Mouse (Mus musculus): ENCODE measurements around the gene Tor1aip1.

Gene Tor1aip1

GRCm38 (mm10) chr1:156035930-156036737, at the start of gene Tor1aip1:
TSS of gene Tor1aip1 (minus strand) at chr1:156036480.
- peak; percentile 99 for DNase-seq (ENCODE audit: low spot score)

- peak; percentile 31 for DNase-seq (ENCODE audit: low spot score)
These were observed 49.5 kb upstream of the Tor1aip1 start for GRCm38 (mm10) chr1:156085770-156086169.

GRCm38 (mm10) chr1:156084603-156085002, 48.3 kb upstream of the Tor1aip1 start:
- no peak for DNase-seq (ENCODE audit: low spot score)

DNA sequence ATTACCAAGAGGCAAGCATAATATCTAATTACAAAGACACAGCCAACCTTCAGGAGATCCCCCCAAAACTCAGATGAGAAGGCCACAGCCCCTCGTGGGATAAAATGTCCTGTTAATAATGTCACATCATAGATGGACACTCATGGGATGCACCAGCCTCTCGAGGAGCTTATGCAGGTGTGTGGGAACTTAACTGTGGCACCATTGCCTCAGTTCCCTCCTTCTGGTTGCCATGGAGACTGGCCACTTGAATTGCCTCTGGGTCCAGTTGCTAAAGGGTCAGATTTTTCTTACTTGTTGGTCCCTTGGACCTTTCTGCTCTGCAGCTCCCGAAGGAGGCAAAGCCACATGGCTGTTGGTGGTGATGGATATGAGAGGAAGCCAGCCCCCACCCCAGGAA, 41.4 kb upstream of the Tor1aip1 start:
- DNase-seq (ENCODE audit: low spot score) = no peak

- DNase-seq (ENCODE audit: low spot score) = peak; percentile 13
These were observed 40.2 kb upstream of the Tor1aip1 start for GRCm38 (mm10) chr1:156076474-156076873.

DNA sequence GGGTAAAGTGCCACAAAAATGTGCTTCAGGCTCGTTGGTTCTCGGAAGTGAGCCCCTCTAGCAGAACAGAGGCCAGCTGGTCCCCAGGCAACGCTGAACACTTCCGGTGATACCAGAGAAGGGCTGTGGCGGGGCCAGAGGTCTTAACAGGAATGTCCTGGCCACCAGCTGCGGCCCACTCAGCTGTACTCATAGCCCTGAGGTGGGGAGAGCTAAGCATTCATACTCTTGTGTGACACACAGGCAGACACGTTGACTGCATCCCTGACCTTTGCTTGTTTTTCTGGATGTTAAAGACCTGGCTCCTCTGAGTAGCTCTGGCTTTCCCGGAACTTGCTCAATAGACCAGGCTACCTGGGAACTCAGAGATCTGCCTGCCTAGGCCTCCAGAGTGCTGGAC, 38.3 kb upstream of the Tor1aip1 start:
- no peak for DNase-seq (ENCODE audit: low spot score)

- no peak for DNase-seq (ENCODE audit: low spot score)
These were observed 37.0 kb upstream of the Tor1aip1 start for GRCm38 (mm10) chr1:156073169-156073821.

DNA sequence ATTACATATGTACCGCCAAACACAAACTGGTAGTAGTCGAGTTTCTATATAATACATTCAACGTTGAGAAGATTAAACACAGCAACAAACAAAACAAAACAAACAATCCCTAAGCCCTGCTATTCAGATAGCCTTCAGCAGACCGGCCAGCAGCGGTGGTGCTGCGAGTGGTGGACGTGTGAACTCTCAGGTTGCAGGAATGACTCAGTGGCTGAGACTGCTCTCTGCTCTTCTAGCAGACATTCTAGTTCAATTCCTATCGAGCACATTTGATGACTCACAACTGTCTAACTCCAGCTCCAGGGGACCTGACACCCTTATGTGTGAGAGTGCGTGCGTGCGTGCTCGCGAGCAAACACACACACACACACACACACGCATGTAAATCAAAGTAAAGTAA, 33.8 kb upstream of the Tor1aip1 start:
- DNase-seq (ENCODE audit: low spot score) = no peak

DNA sequence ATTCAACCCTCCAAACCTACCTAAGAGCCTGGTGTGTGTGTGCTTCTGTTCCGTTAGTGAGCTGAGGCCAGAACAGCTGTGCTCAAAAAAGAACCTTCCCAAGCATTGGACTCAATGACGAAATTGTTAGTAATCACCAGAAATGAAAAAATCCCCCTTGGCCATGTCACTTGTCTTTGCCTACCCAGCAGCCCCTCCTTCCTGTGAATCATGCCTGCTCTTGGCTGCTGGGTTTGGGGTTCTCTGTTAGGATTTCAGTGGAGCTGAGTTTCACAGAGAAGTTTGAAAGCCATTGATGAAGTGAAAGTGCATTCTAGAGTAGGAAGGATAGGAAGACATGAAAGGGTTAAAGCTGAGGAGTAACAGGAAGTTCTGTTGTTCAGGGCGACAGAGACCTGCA, 29.9 kb upstream of the Tor1aip1 start:
- DNase-seq (ENCODE audit: low spot score) = no peak

DNA sequence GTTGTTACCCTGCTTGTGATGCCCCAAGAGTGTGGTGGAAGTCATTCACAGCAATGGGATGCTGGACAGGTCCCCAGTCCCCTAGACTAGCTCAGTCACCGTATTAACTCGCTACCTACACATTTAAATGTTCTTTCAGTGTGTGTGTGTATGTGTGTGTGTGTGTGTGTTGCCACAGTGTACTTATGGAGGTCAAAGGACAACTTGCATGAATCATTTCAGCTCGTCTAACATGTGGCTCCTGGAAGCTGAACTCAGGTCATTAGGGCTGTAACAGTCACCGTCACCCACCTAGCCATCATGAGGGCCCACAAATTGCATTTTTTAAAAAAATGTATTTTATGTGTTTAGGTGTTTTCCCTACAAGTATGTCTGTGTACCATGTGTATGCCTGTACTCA, 25.9 kb upstream of the Tor1aip1 start:
- no peak for DNase-seq (ENCODE audit: low spot score)

GRCm38 (mm10) chr1:156058207-156058606, 21.9 kb upstream of the Tor1aip1 start:
- DNase-seq (ENCODE audit: low spot score) = no peak

GRCm38 (mm10) chr1:156046688-156047087, 10.4 kb upstream of the Tor1aip1 start:
- no peak for DNase-seq (ENCODE audit: low spot score)

GRCm38 (mm10) chr1:156044211-156044611, 7.9 kb upstream of the Tor1aip1 start:
- no peak for DNase-seq (ENCODE audit: low spot score)

GRCm38 (mm10) chr1:156043027-156043426, 6.7 kb upstream of the Tor1aip1 start:
- DNase-seq (ENCODE audit: low spot score) = peak; percentile 56

GRCm38 (mm10) chr1:156042481-156042880, 6.2 kb upstream of the Tor1aip1 start:
- no peak for DNase-seq (ENCODE audit: low spot score)

DNA sequence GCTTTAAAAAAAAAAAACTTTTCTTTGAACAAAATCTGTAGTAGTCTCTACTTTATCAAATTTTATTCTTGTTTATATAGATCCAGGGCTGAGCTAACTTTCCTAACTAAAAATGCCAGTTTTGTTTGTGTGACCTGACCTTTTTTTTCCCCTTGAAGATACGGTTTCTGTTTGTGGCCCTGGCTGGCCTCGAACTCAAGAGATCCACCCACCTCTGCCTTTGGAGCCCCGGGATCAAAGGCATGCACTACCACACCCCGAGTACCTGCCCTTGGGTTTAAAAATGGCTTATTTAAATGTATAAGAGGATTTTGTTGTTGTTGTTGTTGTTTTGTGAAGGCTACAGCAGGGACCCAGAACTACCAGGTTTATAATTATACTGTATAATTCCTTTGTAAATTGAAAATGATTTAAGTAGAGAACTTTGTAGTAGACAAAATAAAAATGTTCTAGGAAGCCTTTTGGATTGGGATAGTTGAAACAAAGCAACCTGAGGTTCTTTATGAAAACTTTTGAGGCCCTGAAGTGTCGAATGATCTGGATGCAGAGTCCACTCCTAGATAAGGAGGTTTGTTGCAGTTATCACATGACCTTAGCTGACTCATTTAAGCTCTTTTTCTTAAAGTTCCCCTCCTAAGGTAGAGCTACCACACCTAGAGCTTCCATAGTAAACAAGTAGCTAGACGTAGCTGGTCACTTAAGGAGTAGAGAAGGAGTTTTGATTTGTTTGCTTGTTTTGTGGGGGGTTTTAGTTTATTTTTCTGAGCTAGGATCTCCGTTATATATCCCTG, 5.4 kb upstream of the Tor1aip1 start:
- no peak for DNase-seq (ENCODE audit: low spot score)

GRCm38 (mm10) chr1:156040731-156041401, 4.6 kb upstream of the Tor1aip1 start:
- DNase-seq (ENCODE audit: low spot score) = peak; percentile 86

DNA sequence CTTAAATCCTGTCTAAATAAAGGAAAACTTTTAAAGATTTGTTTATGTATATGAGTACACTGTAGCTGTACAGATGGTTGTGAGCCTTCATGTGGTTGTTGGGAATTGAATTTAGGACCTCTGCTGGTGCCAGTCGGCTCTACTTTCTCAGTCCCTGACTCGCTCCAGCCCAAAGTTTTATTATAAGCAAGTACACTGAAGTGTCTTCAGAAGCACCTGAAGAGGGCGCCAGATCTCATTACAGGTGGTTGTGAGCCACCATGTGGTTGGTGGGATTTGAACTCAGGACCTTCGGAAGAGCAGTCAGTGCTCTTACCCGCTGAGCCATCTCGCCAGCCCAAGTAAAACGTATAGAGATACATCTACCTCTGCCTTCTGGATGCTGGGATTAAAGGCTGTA, 3.7 kb upstream of the Tor1aip1 start:
- DNase-seq (ENCODE audit: low spot score) = peak; percentile 31

DNA sequence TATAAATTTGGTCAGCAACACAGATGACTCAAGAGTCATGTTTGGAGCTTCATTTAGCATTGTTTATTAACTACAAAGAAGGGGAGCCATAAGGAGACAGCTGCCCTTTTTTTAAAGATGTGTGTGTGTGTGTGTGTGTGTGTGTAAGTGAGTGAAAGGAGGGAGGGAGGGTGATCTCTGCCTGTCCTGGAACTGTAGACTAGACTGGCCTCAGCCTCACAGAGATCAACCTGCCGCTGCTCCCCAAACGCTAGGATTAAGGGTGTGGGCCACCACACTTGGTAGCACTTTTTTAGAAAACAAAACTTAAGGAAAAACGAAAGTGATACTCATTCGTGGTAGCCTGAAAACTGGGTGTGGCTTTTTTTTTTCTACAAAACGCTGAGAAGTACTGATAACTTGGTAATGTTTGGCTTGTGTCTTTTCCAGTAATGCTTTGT, 884 bp upstream of the Tor1aip1 start:
- peak; percentile 48 for DNase-seq (ENCODE audit: low spot score)

GRCm38 (mm10) chr1:156035269-156035929, 881 bp downstream of the Tor1aip1 start, which contains the start of gene Tor1aip2:
TSS of gene Tor1aip2 (plus strand) at chr1:156035403.
- DNase-seq (ENCODE audit: low spot score) = peak; percentile 68

- no peak for DNase-seq (ENCODE audit: low spot score)
These were observed 1.6 kb downstream of the Tor1aip1 start for GRCm38 (mm10) chr1:156034661-156035060.
